Mouse (Mus musculus) lung, embryonic 15.5 days (tissue): ENCODE data around the gene Vps13a. TPM values are rescaled to one million over a fixed set of nuclear protein-coding genes. Genes with fewer than 3 reads are reported as not detected.
"Not testable (repeated sequence)": the region's sequence is repeated elsewhere in the genome, so short reads cannot be mapped to it uniquely, and the experiment has no call there.

ENCODE experiments used
- ATAC-seq: fragments of 200-750 bp; cut with Nextera tagmentation; 2 replicates; pipeline ENCODE4 v1.8.0; 2017; ENCODE audit warnings: moderate number of reproducible peaks, borderline replicate concordance; ENCODE audit not compliant: low FRiP score, low TSS enrichment; ENCODE audit errors: extremely low read depth
- H3K27ac ChIP-seq: fragments of 300-500 bp; sonication (generic); 2 replicates; pipeline ENCODE4 v1.5.1; 2015; ENCODE audit warnings: moderate library complexity, mild to moderate bottlenecking, inconsistent platforms
- H3K27me3 ChIP-seq: fragments of 300-500 bp; sonication (generic); 2 replicates; pipeline ENCODE4 v1.6.1; 2015; ENCODE audit warnings: inconsistent platforms
- H3K36me3 ChIP-seq: fragments of 300-500 bp; sonication (generic); 2 replicates; pipeline ENCODE4 v1.6.1; 2015; ENCODE audit warnings: inconsistent platforms
- H3K4me1 ChIP-seq: fragments of 300-500 bp; sonication (generic); 2 replicates; pipeline ENCODE4 v1.6.1; 2015; ENCODE audit warnings: inconsistent platforms
- H3K4me2 ChIP-seq: fragments of 300-500 bp; sonication (generic); 2 replicates; pipeline ENCODE4 v1.6.1; 2015; ENCODE audit warnings: inconsistent platforms, mild to moderate bottlenecking, moderate library complexity
- H3K4me3 ChIP-seq: fragments of 300-500 bp; sonication (generic); 2 replicates; pipeline ENCODE4 v1.5.1; 2015; ENCODE audit warnings: mild to moderate bottlenecking, inconsistent platforms
- H3K9ac ChIP-seq: fragments of 300-500 bp; sonication (generic); 2 replicates; pipeline ENCODE4 v1.6.1; 2015; ENCODE audit warnings: inconsistent platforms
- H3K9me3 ChIP-seq: fragments of 300-500 bp; sonication (generic); 2 replicates; pipeline ENCODE4 v1.6.1; 2016; ENCODE audit warnings: inconsistent platforms
- WGBS: fragments of 180-500 bp; shearing (Covaris S2); methylation state at CpG from one replicate; pipeline ENCODE4 v1.1.7; 2015; 5-methylcytosine and 5-hydroxymethylcytosine counted together
- polyA plus RNA-seq: library from polyadenylated mRNA; unstranded; fragments of >200 nt; fragmentation: Nextera tagmentation; extraction: Ambion mirVana; gene quantifications from 2 replicates; pipeline ENCODE4 v1.2.1, GENCODE M21; 2015

Gene Vps13a
- polyA plus RNA-seq = 8.4 and 9.1 TPM in 2 replicates

DNA sequence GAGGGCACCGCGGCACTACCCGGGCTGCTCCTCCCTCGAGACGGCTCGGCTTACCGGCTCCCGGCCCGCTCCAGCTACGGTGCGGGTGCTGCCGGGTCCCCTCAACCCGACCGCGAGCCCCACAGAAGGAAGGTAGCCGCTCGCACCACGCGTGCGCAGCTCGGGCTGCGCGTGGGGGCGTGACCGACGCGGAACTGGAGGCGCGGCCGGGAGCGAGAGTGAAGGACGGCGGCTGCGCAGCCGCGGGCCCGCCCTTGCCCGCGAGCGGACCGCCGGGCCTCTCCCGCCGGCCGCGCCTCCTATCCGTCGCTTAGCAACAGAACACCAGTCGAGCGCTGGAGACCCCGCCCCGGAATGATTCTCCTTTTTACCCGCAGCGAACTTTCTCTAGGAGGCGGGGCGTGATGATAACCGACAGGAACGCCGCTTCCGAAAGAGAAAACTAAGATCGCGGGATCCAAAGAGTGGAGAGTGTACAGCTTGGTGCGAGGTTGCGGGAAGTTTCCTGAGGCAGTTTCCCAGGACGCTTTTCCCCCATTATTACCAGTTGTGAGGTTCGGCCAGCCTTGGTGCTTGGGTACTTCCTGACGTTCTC, at the start of gene Vps13a:
Vps13a (minus strand) TSS at position 144 of the 595 bp plus-strand sequence.
- under 1% methylated on average over 67 of the region's 67 CpGs for WGBS
- H3K4me2 ChIP-seq = peak within 1 kb of the TSS; percentile 98
- H3K4me1 ChIP-seq = peaks cover 9% of the 10 kb centered on the region
- H3K36me3 ChIP-seq = no peaks in the 10 kb centered on the region
- H3K9me3 ChIP-seq = no peaks in the 10 kb centered on the region
- peak within 1 kb of the TSS; percentile 65 for H3K4me3 ChIP-seq
- peak; percentile 99 for ATAC-seq
- peaks cover 8% of the 10 kb centered on the region; the same call in 1 of the 2 replicates for H3K27me3 ChIP-seq
- H3K9ac ChIP-seq = peak within 1 kb of the TSS; percentile 58
- H3K27ac ChIP-seq = peak within 1 kb of the TSS; percentile 10; the same call in 1 of the 2 replicates

DNA sequence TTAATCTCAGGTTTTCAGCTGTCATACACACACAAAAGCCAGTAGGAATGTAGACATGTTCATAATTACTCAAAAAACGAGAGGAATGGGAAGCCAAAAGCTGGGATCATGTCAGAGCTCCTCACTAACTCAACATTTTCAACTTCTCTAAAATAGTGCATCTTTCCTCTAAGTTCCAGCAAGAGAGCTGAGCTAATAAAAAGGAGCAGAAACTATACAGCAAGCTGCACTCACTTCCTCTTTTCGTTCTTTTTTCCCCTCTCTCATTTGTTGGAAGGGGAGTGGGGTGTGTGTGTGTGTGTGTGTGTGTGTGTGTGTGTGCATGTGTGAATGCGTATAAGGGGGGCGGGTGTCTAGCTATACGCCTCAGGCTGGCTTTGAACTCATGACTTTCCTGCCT, 46.9 kb upstream of the Vps13a start:
- Histone ChIP-seq H3K27ac (no peak overlapping the region), H3K4me1 (no peaks in the 10 kb centered on the region), H3K36me3 (no peaks in the 10 kb centered on the region), H3K4me3 (no peak overlapping the region), H3K9ac (no peak overlapping the region), H3K9me3 (no peaks in the 10 kb centered on the region), H3K27me3 (no peaks in the 10 kb centered on the region), H3K4me2 (no peak overlapping the region)
- WGBS = 73% methylated on average over 5 of the region's 5 CpGs
- no peak for ATAC-seq

DNA sequence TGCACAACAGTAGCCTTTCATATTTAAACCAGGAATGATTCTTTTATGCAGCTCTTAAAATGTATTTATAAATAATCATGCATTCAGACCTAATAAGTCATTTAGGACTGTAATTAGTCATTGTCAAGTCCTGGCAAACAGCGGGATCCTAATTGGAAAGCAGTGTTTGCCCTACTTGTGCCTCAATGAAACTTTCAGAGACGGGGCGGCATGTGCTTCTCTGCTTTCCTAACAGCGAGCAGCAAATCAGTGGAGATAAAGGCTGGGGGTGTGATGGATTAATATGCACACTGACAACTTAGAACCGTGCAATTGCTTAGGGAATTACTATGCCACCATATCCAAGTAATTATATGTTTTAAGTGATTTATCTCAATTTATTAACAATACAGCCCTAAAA, 44.5 kb upstream of the Vps13a start:
- Histone ChIP-seq H3K36me3 (no peaks in the 10 kb centered on the region), H3K4me3 (no peak overlapping the region), H3K27ac (no peak overlapping the region), H3K9ac (no peak overlapping the region), H3K27me3 (no peaks in the 10 kb centered on the region), H3K9me3 (no peaks in the 10 kb centered on the region), H3K4me1 (no peaks in the 10 kb centered on the region), H3K4me2 (no peak overlapping the region)
- ATAC-seq = no peak
- 43% methylated on average over 5 of the region's 5 CpGs for WGBS

DNA sequence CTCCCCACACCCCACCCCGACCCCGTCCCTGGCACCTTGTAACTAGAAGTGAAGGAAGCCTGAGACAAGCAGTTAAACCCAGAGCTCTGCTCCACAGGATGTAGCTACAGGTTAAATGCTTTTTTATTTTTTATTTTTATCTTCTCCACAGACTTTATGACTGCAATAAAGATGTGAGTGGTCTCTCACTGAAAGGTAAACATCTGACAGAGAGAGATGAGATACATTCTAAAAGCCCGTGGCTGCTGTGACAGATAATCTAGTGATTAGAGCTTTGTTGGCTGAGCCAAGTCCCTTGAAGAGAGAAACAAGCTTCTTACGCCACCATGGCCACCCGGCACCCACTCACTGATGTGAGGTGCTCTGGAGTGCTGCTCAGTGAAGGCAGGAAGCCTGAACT, 34.1 kb upstream of the Vps13a start:
- ATAC-seq = no peak
- no peak overlapping the region for H3K4me2 ChIP-seq
- no peak overlapping the region for H3K9ac ChIP-seq
- H3K4me3 ChIP-seq = no peak overlapping the region
- H3K27me3 ChIP-seq = no peaks in the 10 kb centered on the region
- WGBS = 21% methylated on average over 5 of the region's 5 CpGs
- H3K36me3 ChIP-seq = no peaks in the 10 kb centered on the region
- H3K9me3 ChIP-seq = no peaks in the 10 kb centered on the region
- peaks cover 3% of the 10 kb centered on the region; the same call in 1 of the 2 replicates for H3K4me1 ChIP-seq
- no peak overlapping the region for H3K27ac ChIP-seq

GRCm38 (mm10) chr19:16813306-16813705, 32.6 kb upstream of the Vps13a start:
- no peaks in the 10 kb centered on the region for H3K36me3 ChIP-seq
- WGBS = 73% methylated on average over 7 of the region's 7 CpGs

GRCm38 (mm10) chr19:16812072-16812608, 31.4 kb upstream of the Vps13a start:
- no peaks in the 10 kb centered on the region for H3K9me3 ChIP-seq
- no peak overlapping the region for H3K27ac ChIP-seq
- no peak for ATAC-seq
- H3K4me1 ChIP-seq = peaks cover 3% of the 10 kb centered on the region; the same call in 1 of the 2 replicates
- H3K27me3 ChIP-seq = no peaks in the 10 kb centered on the region
- no peak overlapping the region for H3K4me2 ChIP-seq
- WGBS = 82% methylated on average over 8 of the region's 8 CpGs
- no peaks in the 10 kb centered on the region for H3K36me3 ChIP-seq
- H3K9ac ChIP-seq = no peak overlapping the region
- no peak overlapping the region for H3K4me3 ChIP-seq

More at GRCm38 (mm10) chr19:16813306-16813705, 32.6 kb upstream of the Vps13a start:
- H3K4me3 ChIP-seq = no peak overlapping the region
- no peak overlapping the region for H3K9ac ChIP-seq
- no peaks in the 10 kb centered on the region for H3K9me3 ChIP-seq
- no peak overlapping the region for H3K27ac ChIP-seq
- peaks cover 3% of the 10 kb centered on the region; the same call in 1 of the 2 replicates for H3K4me1 ChIP-seq
- H3K4me2 ChIP-seq = no peak overlapping the region
- no peak for ATAC-seq
- H3K27me3 ChIP-seq = no peaks in the 10 kb centered on the region

DNA sequence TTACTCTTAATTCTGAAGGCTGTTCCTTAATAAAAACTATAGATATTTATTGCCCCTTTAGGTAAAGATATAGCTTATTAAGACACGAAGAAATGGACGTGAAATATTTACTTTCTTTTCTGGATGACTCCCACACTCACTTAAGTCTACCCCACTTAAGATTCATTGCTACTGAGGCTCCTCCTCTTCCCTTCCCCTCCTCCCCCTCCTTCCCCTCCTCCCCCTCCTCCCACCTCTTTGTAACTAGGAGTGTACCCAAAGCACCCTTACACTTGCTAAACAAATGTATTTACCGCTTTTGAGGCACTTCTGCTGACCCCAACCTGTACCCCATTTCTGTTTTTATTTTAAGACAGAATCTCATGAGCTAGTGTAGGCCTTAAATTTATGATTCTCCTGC, 24.4 kb upstream of the Vps13a start:
- no peak for ATAC-seq
- Histone ChIP-seq H3K4me1 (no peaks in the 10 kb centered on the region), H3K27ac (no peak overlapping the region), H3K4me3 (no peak overlapping the region), H3K36me3 (no peaks in the 10 kb centered on the region), H3K27me3 (no peaks in the 10 kb centered on the region), H3K4me2 (no peak overlapping the region), H3K9me3 (no peaks in the 10 kb centered on the region), H3K9ac (no peak overlapping the region)
- 36% methylated on average over 3 of the region's 3 CpGs for WGBS

- H3K27me3 ChIP-seq = no peaks in the 10 kb centered on the region
- no peak overlapping the region for H3K9ac ChIP-seq
- H3K9me3 ChIP-seq = no peaks in the 10 kb centered on the region
- H3K4me1 ChIP-seq = no peaks in the 10 kb centered on the region
- no peak overlapping the region for H3K4me2 ChIP-seq
- H3K36me3 ChIP-seq = no peaks in the 10 kb centered on the region
- no peak overlapping the region for H3K27ac ChIP-seq
- ATAC-seq = no peak
- WGBS = no CpG with 5 or more reads among the region's 11 CpGs
- H3K4me3 ChIP-seq = no peak overlapping the region
These were observed 23.8 kb upstream of the Vps13a start for GRCm38 (mm10) chr19:16804578-16804977.

DNA sequence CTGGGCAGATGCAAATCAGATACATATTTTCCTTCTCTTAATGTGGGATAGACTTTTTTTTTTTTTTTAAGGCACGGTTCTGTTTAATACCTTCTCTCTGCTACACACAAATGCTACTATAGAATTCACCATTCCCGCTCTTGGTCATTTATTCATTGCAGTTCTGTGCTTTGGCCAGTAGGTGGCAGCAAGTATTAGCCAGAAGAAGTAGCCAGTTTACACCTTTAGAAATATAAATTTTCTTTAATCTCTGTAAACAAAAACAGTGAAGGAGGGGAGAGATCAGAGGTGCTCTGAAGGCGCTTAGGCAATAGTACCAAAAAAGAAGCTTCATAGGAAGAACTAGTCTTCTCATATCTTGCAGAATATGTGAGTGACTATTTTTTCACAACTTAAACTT, 22.0 kb upstream of the Vps13a start:
- no peak overlapping the region for H3K4me3 ChIP-seq
- H3K27ac ChIP-seq = no peak overlapping the region
- no peaks in the 10 kb centered on the region for H3K27me3 ChIP-seq
- WGBS = under 1% methylated on average over 3 of the region's 3 CpGs
- no peak overlapping the region for H3K4me2 ChIP-seq
- H3K36me3 ChIP-seq = no peaks in the 10 kb centered on the region
- H3K9me3 ChIP-seq = no peaks in the 10 kb centered on the region
- no peaks in the 10 kb centered on the region for H3K4me1 ChIP-seq
- no peak overlapping the region for H3K9ac ChIP-seq
- ATAC-seq = no peak

- Histone ChIP-seq H3K27me3 (no peaks in the 10 kb centered on the region), H3K4me3 (no peak overlapping the region), H3K27ac (no peak overlapping the region), H3K4me1 (no peaks in the 10 kb centered on the region), H3K36me3 (no peaks in the 10 kb centered on the region), H3K9ac (no peak overlapping the region), H3K4me2 (no peak overlapping the region), H3K9me3 (no peaks in the 10 kb centered on the region)
- WGBS = 72% methylated on average over 3 of the region's 3 CpGs
- no peak for ATAC-seq
These were observed 21.4 kb upstream of the Vps13a start for GRCm38 (mm10) chr19:16802123-16802522.

DNA sequence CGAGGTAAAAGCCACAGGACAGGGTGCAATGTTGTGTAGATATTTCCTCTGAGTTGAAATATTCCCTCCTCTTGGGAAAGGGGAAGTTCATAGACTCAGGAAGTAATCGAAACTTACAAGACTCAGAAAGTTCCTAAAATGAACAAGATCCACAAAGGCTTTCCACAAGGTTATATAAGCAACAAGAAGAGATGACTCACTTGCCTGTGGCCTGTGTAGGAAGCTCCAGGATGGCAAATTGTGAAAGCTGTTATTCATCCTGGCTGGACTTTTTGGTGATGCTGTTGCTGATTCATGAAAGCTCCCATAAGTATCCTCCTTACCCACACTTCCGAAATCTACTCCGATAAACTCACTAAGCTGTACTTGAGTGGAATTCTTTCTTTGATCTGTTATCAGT, 17.2 kb upstream of the Vps13a start:
- Histone ChIP-seq H3K4me3 (no peak overlapping the region), H3K9me3 (no peaks in the 10 kb centered on the region), H3K27ac (no peak overlapping the region), H3K4me2 (no peak overlapping the region), H3K4me1 (no peaks in the 10 kb centered on the region), H3K36me3 (no peaks in the 10 kb centered on the region), H3K9ac (no peak overlapping the region), H3K27me3 (no peaks in the 10 kb centered on the region)
- 49% methylated on average over 4 of the region's 4 CpGs for WGBS
- ATAC-seq = no peak

DNA sequence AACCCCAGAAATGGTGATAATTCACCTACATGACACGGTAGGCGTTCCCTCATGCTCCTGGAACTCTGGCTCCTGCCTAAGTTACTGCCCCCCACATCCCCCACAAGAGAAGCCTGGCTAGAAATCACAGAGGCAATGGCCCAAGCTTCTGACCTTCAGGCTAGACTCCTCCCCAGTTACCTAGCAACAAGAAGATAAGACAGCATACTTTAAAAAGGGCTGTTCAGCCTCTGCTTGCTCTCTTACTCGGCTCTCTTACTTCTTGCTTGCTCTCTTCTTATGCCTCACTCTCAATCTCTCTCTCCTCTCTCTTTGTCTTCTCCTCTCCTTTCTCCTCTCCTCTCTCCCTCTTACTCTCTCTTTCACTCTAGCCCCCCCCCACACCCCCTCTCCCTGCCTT, 13.8 kb upstream of the Vps13a start:
- not testable (repeated sequence) for ATAC-seq, H3K9me3 ChIP-seq
- WGBS = 78% methylated on average over 3 of the region's 3 CpGs

More for the DNA sequence above, 13.8 kb upstream of the Vps13a start:
- not testable (repeated sequence) for H3K36me3 ChIP-seq, H3K27me3 ChIP-seq, H3K4me1 ChIP-seq, H3K4me2 ChIP-seq, H3K27ac ChIP-seq, H3K4me3 ChIP-seq, H3K9ac ChIP-seq
